Mouse (Mus musculus) intestine, embryonic 15.5 days (tissue): ENCODE measurements around the gene Nmu. TPM values are rescaled to one million over a fixed set of nuclear protein-coding genes. Genes with fewer than 3 reads are reported as not detected.

Experiments
- ATAC-seq: fragments of 200-750 bp; cut with Nextera tagmentation; 2 replicates; pipeline ENCODE4 v1.8.0; 2017; ENCODE audit warnings: moderate TSS enrichment, moderate library complexity
- H3K27ac ChIP-seq: fragments of 300-500 bp; sonication (generic); 2 replicates; pipeline ENCODE4 v1.5.1; 2015; ENCODE audit warnings: mild to moderate bottlenecking, inconsistent platforms
- H3K27me3 ChIP-seq: fragments of 300-500 bp; sonication (generic); replicated peaks from 2 replicates; pipeline ENCODE4 v1.6.1; 2015; ENCODE audit warnings: inconsistent platforms
- H3K36me3 ChIP-seq: fragments of 300-500 bp; sonication (generic); 2 replicates; pipeline ENCODE4 v1.6.1; 2015; ENCODE audit warnings: inconsistent platforms
- H3K4me1 ChIP-seq: fragments of 300-500 bp; sonication (generic); replicated peaks from 2 replicates; pipeline ENCODE4 v1.6.1; 2015; ENCODE audit warnings: inconsistent platforms
- H3K4me2 ChIP-seq: fragments of 300-500 bp; sonication (generic); replicated peaks from 2 replicates; pipeline ENCODE4 v1.6.1; 2015; ENCODE audit warnings: mild to moderate bottlenecking, inconsistent platforms
- H3K4me3 ChIP-seq: fragments of 300-500 bp; sonication (generic); replicated peaks from 2 replicates; pipeline ENCODE4 v1.5.1; 2015; ENCODE audit warnings: inconsistent platforms
- H3K9ac ChIP-seq: fragments of 300-500 bp; sonication (generic); 2 replicates; pipeline ENCODE4 v1.6.1; 2015; ENCODE audit warnings: inconsistent platforms
- H3K9me3 ChIP-seq: fragments of 300-500 bp; sonication (generic); 2 replicates; pipeline ENCODE4 v1.6.1; 2016; ENCODE audit warnings: inconsistent platforms
- WGBS: fragments of 180-500 bp; shearing (Covaris S2); methylation state at CpG from one replicate; pipeline ENCODE4 v1.1.7; 2015; 5-methylcytosine and 5-hydroxymethylcytosine counted together
- polyA plus RNA-seq: library from polyadenylated mRNA; unstranded; fragments of >200 nt; fragmentation: Nextera tagmentation; extraction: Ambion mirVana; gene quantifications from 2 replicates; pipeline ENCODE4 v1.2.1, GENCODE M21; 2015

The Nmu gene
- polyA plus RNA-seq, 1 experiment from 2014 or later: 0.29 TPM

DNA sequence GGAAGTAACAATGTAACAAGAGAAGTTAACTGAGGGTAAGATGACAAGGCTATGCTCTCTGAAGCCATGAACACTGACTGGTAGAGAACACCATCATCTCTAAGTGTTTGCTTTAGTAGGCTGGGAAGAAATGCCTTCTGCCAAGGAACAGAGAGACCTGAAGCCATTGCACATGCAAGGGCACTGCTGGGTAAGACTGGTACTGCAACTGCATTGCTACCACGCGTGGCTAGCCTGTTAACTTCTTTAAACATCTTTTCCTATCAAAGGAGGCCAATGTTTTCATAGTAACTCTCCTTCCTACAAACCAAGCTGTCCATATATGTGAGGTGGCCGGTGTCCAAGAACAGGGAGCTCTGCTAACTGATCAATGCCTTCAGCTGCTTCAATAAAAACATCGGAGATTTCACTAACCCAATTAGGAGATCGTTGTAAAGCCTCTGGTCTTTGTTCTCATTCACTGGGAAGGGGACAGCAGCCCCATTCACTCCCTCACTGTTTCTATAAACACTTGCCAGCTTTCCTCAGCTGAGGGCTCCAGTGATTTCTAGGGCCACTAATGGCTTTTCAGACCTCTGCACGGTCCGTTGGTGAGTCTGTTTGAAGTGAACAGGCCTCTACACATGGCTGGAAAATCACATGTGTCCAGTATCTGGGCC is 11.5 kb downstream of the Nmu start:
- no peak overlapping the region for H3K27ac ChIP-seq
- H3K36me3 ChIP-seq: no peaks in the 10 kb centered on the region
- H3K27me3 ChIP-seq: no peaks in the 10 kb centered on the region
- H3K9me3 ChIP-seq: no peaks in the 10 kb centered on the region
- no peak for ATAC-seq
- no peak overlapping the region for H3K9ac ChIP-seq
- WGBS: 45% methylated on average over 7 of the region's 7 CpGs
- H3K4me1 ChIP-seq: no peaks in the 10 kb centered on the region
- no peak overlapping the region for H3K4me3 ChIP-seq
- H3K4me2 ChIP-seq: no peak overlapping the region

DNA sequence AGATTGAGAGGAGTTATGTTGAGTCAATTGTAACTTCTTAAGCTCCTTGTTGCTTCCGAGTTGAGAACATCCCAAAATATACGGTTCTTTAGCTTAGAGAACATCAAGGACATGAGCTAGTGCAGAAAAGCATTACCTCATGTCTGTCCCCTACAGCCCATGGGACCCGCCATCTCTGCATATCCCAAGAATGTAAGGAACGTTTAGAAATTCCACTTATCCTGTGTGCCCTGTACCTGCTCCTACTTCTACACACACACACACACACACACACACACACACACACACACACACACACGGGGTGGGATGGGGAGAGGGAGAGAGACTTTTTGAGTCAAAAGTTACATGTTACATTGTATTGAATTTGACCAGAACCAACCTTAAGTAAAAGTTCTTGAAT is 12.1 kb downstream of the Nmu start:
- no peak for ATAC-seq
- H3K4me1 ChIP-seq: no peaks in the 10 kb centered on the region
- WGBS: 83% methylated on average over 5 of the region's 5 CpGs
- H3K36me3 ChIP-seq: no peaks in the 10 kb centered on the region
- H3K9ac ChIP-seq: no peak overlapping the region
- no peak overlapping the region for H3K27ac ChIP-seq
- H3K4me2 ChIP-seq: no peak overlapping the region
- no peaks in the 10 kb centered on the region for H3K9me3 ChIP-seq
- H3K4me3 ChIP-seq: no peak overlapping the region
- H3K27me3 ChIP-seq: no peaks in the 10 kb centered on the region

DNA sequence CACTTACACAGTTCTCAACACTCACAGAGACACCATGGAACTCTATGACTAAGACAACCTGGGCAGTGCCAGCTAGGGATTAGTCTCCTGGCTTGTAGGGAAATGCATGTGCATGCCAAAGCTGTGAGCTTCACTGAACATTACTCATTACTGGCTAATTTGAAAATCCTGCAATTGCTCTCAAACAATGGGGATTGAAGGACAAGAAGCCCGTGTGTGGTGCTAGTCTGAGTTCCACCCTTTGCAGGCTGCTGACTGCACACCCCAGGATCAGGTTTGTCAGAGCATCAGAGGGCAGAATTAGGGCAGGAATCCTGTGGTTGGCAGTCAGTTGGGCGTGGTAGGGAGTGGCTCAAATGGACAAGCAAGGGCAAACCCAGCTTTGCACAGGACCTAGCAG is 17.5 kb downstream of the Nmu start:
- no peaks in the 10 kb centered on the region for H3K4me1 ChIP-seq
- no peak for ATAC-seq
- H3K27ac ChIP-seq: no peak overlapping the region
- H3K27me3 ChIP-seq: no peaks in the 10 kb centered on the region
- no peak overlapping the region for H3K9ac ChIP-seq
- WGBS: 61% methylated on average over 2 of the region's 2 CpGs
- no peak overlapping the region for H3K4me2 ChIP-seq
- no peak overlapping the region for H3K4me3 ChIP-seq
- H3K36me3 ChIP-seq: no peaks in the 10 kb centered on the region
- H3K9me3 ChIP-seq: no peaks in the 10 kb centered on the region

GRCm38 (mm10) chr5:76340931-76341330 is 22.7 kb downstream of the Nmu start:
- ATAC-seq: peak; percentile 49; the same call in 1 of the 2 replicates
- Histone ChIP-seq H3K27ac (no peak overlapping the region), H3K27me3 (no peaks in the 10 kb centered on the region), H3K4me1 (no peaks in the 10 kb centered on the region), H3K9ac (no peak overlapping the region), H3K4me3 (no peak overlapping the region), H3K36me3 (no peaks in the 10 kb centered on the region), H3K4me2 (no peak overlapping the region), H3K9me3 (no peaks in the 10 kb centered on the region)
- 53% methylated on average over 2 of the region's 2 CpGs for WGBS

DNA sequence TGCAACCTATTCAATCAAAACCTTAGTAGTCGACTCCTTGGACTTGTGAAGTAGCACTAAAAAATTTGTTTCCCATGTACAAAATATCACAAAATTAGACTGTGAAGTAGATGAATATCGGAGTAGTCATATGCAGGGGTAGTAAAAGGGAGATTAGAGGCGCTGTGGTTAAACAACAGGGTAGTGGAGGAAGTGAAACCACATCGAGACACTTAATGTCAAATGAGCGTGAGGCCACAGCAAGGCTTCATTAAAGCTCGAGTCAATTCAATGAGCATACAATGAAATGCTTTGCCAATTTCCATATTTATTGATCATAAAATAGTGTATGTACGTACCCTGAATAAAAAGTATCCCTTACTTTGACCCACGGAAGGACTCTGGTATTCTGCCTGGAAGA is 26.5 kb downstream of the Nmu start:
- Histone ChIP-seq H3K27ac (no peak overlapping the region), H3K36me3 (no peaks in the 10 kb centered on the region), H3K9me3 (no peaks in the 10 kb centered on the region), H3K4me2 (no peak overlapping the region), H3K4me3 (no peak overlapping the region), H3K27me3 (no peaks in the 10 kb centered on the region), H3K4me1 (no peaks in the 10 kb centered on the region), H3K9ac (no peak overlapping the region)
- 82% methylated on average over 8 of the region's 8 CpGs for WGBS
- ATAC-seq: no peak

DNA sequence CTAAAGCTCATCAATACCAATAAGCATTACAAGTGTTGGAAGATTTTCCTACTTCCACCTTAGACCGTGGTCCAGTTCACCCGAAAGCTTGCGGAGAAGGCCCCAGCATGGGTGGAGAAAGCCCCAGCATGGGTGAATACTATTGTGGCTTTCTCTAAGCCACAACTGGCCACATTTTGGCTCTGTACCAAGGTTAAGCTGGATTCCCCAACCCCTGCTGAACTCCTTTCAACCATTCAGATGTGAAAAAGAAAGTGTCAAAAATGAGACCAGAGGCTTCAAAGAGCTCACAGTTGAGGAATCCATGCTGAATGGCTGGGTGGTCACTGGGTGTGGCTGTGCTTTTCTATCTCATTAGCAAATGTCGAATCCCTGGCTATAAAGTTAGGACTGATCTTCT is 29.8 kb downstream of the Nmu start:
- no peaks in the 10 kb centered on the region for H3K9me3 ChIP-seq
- no peak overlapping the region for H3K4me3 ChIP-seq
- no peaks in the 10 kb centered on the region for H3K27me3 ChIP-seq
- no peak for ATAC-seq
- H3K9ac ChIP-seq: no peak overlapping the region
- no peaks in the 10 kb centered on the region for H3K36me3 ChIP-seq
- H3K4me2 ChIP-seq: no peak overlapping the region
- no peaks in the 10 kb centered on the region for H3K4me1 ChIP-seq
- 87% methylated on average over 4 of the region's 4 CpGs for WGBS
- no peak overlapping the region for H3K27ac ChIP-seq

DNA sequence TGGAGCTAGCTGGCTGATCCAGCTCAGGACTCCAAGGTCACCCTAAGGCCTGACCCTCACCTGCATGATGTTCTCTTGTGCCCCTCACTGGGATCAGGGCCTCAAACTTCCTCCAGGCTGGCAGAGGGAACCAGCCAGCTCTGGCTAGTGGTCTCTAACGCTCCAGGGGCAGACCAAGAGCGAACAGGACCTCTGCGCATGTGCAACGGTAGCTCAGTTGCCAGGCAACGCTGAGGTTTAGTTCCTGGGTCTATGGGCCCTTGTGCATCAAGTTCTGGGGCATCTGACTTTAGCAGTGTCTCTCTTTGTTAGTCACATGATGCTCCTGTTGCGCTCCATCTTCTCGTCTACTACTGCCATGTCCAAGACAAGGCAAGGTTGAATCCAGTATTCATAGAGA is 32.6 kb downstream of the Nmu start, which contains the start of gene Pdcl2:
Gene Pdcl2, minus strand, starts transcription at position 204 of the 400 bp plus-strand sequence.
- WGBS: 89% methylated on average over 7 of the region's 7 CpGs
- Histone ChIP-seq H3K4me1 (no peaks in the 10 kb centered on the region), H3K27ac (no peak within 1 kb of the TSS), H3K9me3 (no peaks in the 10 kb centered on the region), H3K36me3 (no peaks in the 10 kb centered on the region), H3K4me2 (no peak within 1 kb of the TSS), H3K4me3 (no peak within 1 kb of the TSS), H3K9ac (no peak within 1 kb of the TSS), H3K27me3 (no peaks in the 10 kb centered on the region)
- no peak for ATAC-seq

GRCm38 (mm10) chr5:76327296-76327695 is 36.3 kb downstream of the Nmu start:
- WGBS: 53% methylated on average over 2 of the region's 2 CpGs
- no peaks in the 10 kb centered on the region for H3K4me1 ChIP-seq
- H3K9me3 ChIP-seq: no peaks in the 10 kb centered on the region
- H3K36me3 ChIP-seq: no peaks in the 10 kb centered on the region
- H3K4me3 ChIP-seq: no peak overlapping the region
- H3K27me3 ChIP-seq: no peaks in the 10 kb centered on the region
- H3K9ac ChIP-seq: no peak overlapping the region
- no peak for ATAC-seq
- no peak overlapping the region for H3K4me2 ChIP-seq
- H3K27ac ChIP-seq: no peak overlapping the region

- 87% methylated on average over 4 of the region's 4 CpGs for WGBS
- no peak overlapping the region for H3K27ac ChIP-seq
- no peak for ATAC-seq
- no peaks in the 10 kb centered on the region for H3K27me3 ChIP-seq
- H3K36me3 ChIP-seq: no peaks in the 10 kb centered on the region
- H3K4me2 ChIP-seq: no peak overlapping the region
- H3K9me3 ChIP-seq: no peaks in the 10 kb centered on the region
- no peak overlapping the region for H3K4me3 ChIP-seq
- H3K9ac ChIP-seq: no peak overlapping the region
- H3K4me1 ChIP-seq: no peaks in the 10 kb centered on the region
These were observed 38.5 kb downstream of the Nmu start for GRCm38 (mm10) chr5:76325113-76325512.

DNA sequence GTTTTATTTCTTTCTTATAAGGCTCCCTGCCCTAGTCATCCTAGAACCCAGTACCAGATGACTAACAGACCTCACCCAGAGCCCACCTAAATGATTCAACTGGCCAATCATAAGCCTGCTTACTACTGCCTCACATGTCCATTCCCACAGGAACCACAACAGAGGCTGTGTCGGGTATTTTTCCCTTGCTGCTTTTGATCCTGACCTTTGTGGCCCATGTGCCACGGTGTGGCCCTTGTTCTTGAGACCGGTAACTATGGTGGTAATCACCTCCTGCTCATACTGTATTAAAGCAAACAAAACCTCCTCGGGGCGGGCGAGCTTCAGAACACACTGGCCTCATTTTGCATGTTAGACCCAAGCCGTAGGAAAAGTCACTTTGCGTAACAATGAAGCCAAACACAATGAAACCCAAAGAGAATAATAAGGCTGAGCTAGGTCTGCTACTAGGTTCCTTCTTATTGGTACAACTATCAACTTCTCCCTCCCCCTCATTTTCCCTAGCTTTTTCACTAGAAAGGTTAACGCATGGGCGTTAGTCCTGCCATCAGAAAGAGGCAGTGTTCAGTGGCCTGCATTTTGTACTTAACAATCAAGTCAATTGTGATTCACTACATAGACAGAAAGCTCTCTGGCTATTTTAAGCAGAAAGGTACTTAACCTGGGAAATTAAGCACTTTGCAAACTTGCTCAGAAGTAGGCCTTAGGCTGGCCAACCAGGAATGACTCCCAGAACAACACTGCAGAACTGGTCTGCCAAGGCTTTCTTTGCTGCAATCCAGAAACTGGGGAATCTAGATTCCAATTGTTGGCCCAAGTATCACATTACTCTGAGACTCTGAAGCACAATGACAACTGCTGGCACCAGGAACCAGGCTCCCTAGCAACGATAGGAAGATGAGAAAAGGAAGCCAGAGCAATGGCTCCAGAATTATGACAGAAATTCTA is 42.1 kb downstream of the Nmu start:
- no peak overlapping the region for H3K4me3 ChIP-seq
- H3K27ac ChIP-seq: no peak overlapping the region
- WGBS: 62% methylated on average over 11 of the region's 11 CpGs

DNA sequence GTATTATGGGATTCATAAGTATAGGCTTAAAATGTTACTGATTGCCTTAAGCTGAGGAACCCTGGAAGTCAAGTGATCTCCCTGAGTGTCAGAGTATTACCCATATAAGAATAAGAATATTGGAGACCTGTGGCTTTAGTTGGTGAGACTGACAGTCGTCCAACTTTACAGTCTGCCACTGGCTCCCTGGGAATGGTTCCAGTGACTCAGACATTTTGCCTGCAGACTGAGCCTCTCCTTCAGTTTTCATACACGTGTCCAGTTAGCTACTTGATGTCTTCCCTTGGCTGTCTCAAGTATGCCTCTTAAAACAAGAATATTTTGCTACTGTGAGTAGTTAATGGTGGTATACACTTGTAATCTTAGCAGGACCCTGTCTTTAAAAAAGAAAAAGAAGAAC is 55.4 kb downstream of the Nmu start:
- H3K4me2 ChIP-seq: no peak overlapping the region
- no peaks in the 10 kb centered on the region for H3K9me3 ChIP-seq
- no peaks in the 10 kb centered on the region for H3K36me3 ChIP-seq
- H3K4me3 ChIP-seq: no peak overlapping the region
- H3K27ac ChIP-seq: no peak overlapping the region
- no peak overlapping the region for H3K9ac ChIP-seq
- 67% methylated on average over 2 of the region's 2 CpGs for WGBS
- ATAC-seq: no peak
- H3K27me3 ChIP-seq: no peaks in the 10 kb centered on the region
- 0 out of 2 replicates have a peak, but pooled peaks cover 3% of the 10 kb centered on the region for H3K4me1 ChIP-seq

More for the DNA sequence above, 42.1 kb downstream of the Nmu start:
- no peaks in the 10 kb centered on the region for H3K9me3 ChIP-seq
- no peaks in the 10 kb centered on the region for H3K4me1 ChIP-seq
- H3K36me3 ChIP-seq: no peaks in the 10 kb centered on the region
- 0 out of 2 replicates have a peak, but pooled peaks have one; percentile 31 for ATAC-seq
- no peak overlapping the region for H3K4me2 ChIP-seq
- no peaks in the 10 kb centered on the region for H3K27me3 ChIP-seq
- no peak overlapping the region for H3K9ac ChIP-seq

- H3K27me3 ChIP-seq: no peaks in the 10 kb centered on the region
- ATAC-seq: peak; percentile 57
- no peak overlapping the region for H3K9ac ChIP-seq
- H3K9me3 ChIP-seq: no peaks in the 10 kb centered on the region
- H3K4me1 ChIP-seq: 0 out of 2 replicates have a peak, but pooled peaks cover 7% of the 10 kb centered on the region
- WGBS: 54% methylated on average over 3 of the region's 3 CpGs
- no peaks in the 10 kb centered on the region for H3K36me3 ChIP-seq
- H3K27ac ChIP-seq: no peak overlapping the region
- no peak overlapping the region for H3K4me3 ChIP-seq
- no peak overlapping the region for H3K4me2 ChIP-seq
These were observed 57.3 kb downstream of the Nmu start for GRCm38 (mm10) chr5:76306261-76306660.
